Mouse (Mus musculus) cerebellum, postnatal 25 days (tissue): ENCODE results near the gene Gm5447.

ENCODE experiments used
- DNase-seq, 2 experiments: peaks; one replicate each; pipeline ENCODE4 v3.0.0; 2021; ENCODE audit warnings: mixed read lengths in 2 of 2

The Gm5447 gene

DNA sequence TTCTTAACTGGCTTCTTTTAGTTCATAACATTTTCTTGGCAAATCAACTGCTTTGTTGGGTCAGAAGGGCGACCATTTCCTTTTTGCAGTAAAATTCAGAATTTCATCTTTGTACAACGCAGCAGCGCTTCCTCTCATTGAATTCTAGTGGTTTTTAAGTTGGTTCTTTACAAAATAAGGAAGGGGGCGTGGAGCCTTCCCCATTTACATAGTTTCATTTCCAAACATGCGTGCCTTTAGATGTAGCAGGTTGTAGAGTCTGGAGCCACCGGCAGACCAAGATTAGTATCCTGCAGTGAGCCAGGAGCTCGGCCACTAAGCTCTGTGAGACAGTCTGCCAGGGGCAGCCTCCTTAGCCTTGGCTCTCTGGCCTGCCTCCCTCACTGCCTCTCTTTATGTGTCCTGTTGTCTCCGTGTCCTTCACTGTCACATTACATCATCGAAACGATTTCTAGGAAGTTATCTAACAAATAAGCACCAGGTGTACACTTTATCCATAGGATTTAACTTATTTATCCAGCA, 13.0 kb downstream of the Gm5447 start:
- peak; percentile 24 to 52 for DNase-seq

DNA sequence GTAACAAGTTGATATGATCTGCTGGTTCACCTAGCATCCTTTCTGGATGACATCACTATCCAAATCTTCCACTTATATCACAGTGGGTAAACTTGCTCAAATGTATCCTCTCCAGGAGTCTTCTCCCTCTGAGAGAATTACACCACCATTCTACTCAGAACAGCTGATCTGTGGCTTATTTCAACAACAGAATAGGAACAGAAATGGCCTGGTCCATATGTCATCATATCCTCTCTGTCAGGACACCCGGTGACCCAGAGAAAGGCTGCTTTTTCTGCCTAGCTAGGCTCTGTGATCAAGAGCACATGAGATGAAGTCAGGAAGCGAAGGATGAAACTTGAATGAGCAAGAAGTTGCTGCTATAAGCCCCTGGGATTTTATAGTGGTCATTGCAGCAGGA, 13.7 kb downstream of the Gm5447 start:
- no peak for DNase-seq

DNA sequence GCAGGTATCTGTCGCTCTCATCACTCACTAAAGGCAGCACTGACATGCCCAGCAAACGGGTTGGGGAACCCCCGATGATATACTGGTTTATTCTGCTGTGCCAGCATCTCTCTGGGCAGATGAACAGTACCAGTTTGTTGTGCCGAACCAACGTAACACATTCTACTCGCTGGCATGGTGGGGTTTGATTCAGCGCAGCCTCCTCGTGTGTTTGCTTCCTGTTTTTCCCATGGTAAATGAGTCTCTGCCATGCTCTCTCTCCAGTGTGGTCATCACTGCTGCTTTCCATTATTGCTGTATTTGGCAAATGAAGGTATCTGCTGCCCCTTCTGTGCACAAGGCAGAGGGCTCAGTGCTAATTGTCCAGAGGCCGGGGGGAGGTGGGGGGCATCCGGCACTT, 15.7 kb downstream of the Gm5447 start:
- DNase-seq = no peak

DNA sequence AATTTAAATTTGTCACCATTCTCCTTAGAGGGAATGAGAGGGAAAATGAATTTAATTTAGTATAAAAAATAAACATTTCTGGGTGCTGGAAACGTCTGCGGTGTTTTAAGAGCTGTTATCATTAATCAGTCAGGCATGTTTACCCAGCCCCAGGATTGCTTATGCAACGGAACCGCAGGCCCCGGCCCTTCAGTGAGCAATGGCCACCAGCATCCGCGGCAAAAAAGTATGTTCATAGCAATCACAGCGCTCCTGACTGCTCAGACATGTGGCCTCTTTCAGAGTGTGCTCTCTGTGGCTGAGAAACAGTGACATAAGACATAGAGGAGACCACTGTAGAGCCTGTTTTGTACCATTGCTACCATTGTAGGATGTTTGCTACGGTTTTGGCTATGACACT, 16.2 kb downstream of the Gm5447 start:
- DNase-seq = no peak

DNA sequence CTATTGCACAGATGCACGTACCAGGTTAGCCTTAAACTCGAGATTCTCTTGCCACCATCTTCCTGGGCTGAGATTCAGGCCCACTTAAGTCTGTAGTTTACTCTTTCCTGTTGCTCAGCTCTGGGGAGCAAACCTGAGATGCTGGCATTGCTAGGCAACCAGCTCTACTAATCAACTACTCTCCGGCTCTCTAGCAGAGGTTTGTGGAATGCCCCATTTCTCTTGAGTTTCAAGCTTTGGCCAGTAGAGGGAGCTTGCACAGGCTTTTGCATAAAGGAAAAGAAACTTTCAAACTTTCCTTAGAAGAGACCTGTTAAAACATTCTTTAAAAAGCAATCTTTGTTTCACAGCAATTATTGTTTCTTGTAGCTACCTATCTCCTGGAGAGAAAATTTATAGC, 19.8 kb downstream of the Gm5447 start:
- peak; percentile 25 to 61 for DNase-seq

DNA sequence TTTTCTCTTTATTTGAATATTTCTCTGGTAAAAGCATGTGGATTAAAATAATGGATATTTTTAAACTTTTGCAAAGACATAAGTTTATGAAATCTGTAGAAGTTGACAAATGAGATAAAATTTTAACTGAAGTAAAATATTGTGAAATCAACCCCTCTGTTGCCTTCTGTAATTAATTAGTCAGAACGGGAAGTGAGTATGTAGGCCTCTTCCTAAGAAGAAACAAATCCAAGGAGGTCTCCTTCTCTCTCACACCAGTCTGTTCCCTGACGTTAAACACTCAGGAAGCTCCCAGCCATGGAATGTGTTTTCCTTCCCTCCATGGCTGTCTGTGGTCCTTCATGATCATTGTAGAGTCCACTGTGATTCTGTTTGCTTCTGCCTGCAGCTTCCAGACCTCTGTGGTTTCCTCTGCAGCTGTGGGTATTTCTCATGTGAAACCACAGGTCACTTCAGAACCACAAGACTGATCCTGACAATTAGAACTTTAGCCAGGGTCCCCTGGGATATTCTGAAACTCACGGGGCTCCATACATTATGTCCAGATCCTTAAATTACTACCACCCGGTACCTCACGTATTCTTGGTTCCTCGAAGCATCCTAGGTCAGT, 20.4 kb downstream of the Gm5447 start:
- no peak for DNase-seq

DNA sequence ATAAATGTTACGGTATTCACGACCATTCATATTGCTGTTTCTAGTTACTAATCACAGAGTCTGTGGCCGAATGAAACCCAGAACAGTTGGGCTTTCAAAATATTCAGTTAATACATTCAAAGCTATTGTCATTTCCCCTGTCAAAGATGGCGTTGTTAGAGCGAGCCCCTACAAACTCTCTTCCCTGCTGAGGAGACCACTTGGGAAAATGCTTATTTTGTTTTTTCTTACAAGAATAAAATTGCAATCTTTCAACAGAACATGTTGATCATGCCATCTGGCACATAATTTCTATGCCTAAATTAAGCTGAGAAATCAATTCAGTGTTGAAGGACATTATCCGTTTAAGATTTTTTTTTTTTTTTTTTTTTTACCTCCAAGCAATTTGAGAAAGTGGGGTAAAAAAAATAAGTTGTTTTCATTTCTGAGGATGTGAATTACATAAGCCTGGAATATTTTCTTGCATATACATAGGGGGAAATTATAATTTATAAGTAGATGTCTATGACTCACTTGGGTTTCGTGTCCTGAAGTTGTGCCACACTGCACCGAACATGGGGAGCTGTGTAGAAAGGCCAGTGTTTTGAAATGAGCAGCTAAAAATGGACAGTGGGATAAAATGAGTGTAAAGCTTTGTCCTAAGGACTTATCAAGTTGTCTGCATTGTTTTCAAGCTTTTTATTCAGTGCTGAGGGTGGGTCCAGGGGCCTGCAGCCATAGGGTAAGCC, 23.7 kb downstream of the Gm5447 start:
- no peak for DNase-seq

DNA sequence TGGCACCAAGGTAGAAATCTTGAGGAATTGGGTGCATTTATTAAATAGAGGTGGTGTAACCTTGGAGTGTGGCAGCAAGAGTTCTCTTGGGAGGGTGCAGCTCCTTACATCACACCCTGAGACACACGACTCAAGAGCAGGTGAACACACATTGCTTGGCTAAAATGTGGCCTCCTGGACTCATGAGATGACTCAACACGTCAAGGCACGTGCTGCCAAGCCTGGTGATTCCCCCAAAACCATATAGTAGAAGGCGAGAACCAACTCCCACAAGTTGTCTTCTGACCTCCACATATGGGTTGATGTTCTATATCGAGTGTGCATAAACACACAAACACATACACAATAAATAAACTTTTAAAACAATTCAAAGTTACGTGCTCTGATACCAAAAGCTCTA, 25.8 kb downstream of the Gm5447 start:
- DNase-seq = no peak

DNA sequence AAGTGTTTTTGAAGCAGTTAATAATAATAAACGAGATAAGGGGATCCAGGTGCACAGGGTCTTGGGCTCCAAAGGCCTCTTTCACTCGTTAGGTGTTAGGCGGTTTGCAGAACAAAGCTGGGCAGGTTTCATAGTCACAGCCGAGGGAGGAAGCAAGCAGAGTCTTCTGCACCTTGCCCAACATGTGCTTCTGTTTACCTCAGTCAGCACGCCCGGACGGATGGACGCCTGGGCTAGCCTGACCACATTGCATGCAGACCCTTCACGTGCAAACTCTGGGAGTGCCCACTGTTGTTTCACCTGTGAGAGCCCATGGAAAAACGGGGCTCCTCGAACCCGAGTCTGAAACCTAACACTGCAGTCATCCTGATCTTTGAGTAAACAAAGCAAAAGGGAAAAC, 30.5 kb downstream of the Gm5447 start:
- no peak for DNase-seq

DNA sequence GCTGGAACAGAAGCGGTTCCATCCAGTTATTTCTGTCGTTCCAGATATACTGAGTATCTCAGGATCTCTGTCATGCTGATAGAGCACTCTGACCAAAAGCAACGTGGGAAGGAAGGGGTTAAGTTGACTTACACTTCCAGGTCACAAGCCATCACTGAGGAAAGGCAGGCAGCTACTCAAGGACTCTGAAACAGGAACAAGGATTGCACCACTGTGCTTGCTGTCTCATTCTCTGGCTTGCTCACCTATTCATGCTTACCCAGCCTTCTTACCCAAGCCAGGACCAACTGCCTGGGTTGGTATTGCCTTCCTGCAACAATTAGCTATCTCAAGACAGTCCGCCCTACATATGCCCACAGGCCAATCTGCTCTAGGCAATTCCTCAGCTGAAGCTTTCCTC, 31.0 kb downstream of the Gm5447 start:
- DNase-seq = no peak

DNA sequence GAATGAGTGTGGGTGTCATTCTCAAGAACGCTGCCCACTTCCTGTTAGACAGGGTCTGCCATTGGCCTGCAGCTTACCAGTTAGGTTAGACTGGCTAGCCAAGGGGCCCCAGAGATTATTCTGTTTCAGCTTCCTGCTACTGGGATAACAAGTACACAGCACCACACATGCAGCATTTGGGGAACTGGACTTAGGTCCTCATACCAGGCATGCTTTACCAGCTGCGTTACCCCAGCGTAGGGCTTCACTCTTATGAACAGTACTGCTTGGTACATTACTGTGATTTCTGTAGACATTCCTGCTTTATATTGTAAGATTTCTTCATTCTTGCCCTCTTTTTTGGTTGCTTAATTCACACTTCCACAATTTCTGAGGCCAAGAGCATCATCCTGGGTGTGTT, 43.5 kb downstream of the Gm5447 start:
- no peak for DNase-seq

DNA sequence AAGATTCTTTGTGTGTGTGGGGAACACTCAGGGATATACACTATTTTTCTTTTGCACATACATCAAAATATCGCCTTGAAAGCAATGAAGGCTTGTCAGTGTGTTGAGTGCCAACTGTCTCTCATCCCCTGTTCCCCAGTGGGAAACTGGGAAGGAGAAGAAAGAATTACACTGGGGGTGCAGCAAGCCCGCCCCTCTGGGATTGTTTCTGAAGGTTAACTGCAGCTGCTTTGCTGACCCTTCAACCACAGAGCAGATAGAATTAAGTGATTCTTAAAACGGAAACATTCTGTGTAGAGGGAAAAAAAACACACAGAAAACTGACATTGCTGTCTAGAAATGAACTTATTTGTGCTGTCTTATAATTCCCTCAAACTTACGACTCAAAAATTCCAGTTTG, 47.5 kb downstream of the Gm5447 start:
- no peak for DNase-seq

DNA sequence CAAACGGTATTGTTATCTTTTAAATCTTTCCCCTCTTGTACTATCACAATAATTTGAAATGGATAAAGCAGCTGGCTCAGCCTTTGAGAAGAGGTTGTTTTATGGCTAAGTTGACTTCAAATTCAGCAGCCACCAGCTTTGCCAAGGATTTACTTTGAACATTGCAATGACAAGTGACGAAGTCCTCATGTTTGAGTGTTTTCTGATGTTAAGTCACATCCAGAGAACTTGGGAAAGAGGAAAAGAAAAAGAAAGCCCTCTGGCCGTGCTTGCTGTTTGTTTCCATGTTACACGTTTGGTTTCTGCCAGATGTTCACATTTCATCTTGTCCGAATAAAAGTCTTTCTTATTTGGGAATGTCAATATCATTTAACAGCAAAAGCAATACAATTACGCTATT, 47.9 kb downstream of the Gm5447 start:
- no peak for DNase-seq

DNA sequence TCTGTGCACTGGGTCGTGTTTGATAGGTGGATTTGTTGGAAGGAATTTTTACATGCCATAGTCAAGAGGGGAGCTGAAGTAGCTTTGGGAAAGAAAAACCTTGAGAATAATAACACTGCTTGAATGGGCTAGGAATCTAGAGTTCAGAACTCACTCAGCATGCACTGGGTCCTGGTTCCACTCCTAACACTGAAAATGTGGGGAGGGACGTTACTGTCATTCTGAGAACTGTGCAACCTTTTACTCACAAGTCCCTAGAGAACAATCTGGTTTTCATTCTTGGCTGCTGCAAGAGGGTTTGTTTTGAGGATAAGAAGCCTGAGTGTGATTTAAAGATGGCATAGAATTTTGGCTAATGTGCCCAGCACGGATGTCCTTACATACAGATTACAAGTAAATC, 49.7 kb downstream of the Gm5447 start:
- DNase-seq = no peak
